Mouse (Mus musculus): ENCODE data around the gene Xpnpep3. TPM values are rescaled to one million over a fixed set of nuclear protein-coding genes. Genes with fewer than 3 reads are reported as not detected.
"Not testable (repeated sequence)": the region's sequence is repeated elsewhere in the genome, so short reads cannot be mapped to it uniquely, and the experiment has no call there.

Xpnpep3 gene
- polyA plus RNA-seq, 1 experiment from 2014 or later, result 11.6 TPM

GRCm38 (mm10) chr15:81416763-81417310 is 16.9 kb downstream of the Xpnpep3 start:
- not testable (repeated sequence) for H3K9ac ChIP-seq; H3K27ac ChIP-seq; H3K36me3 ChIP-seq; H3K9me3 ChIP-seq (replicated peaks); H3K4me1 ChIP-seq; H3K27me3 ChIP-seq; ATAC-seq (ENCODE audit: low FRiP score)
- H3K4me3 ChIP-seq, result peak overlapping the region; percentile 14; the same call in 1 of the 2 replicates
- 14% methylated on average over 22 of the region's 22 CpGs for WGBS
- peak overlapping the region; percentile 40 for H3K4me2 ChIP-seq (replicated peaks)

- ATAC-seq (ENCODE audit: low FRiP score), result no peak
- peaks cover 2% of the 10 kb centered on the region; the same call in 1 of the 2 replicates for H3K4me1 ChIP-seq
- WGBS, result 88% methylated on average over 4 of the region's 4 CpGs
- no peak overlapping the region for H3K9ac ChIP-seq
- H3K9me3 ChIP-seq (replicated peaks), result no peaks in the 10 kb centered on the region
- no peak overlapping the region for H3K4me2 ChIP-seq (replicated peaks)
- H3K36me3 ChIP-seq, result no peaks in the 10 kb centered on the region
- H3K27ac ChIP-seq, result no peak overlapping the region
- H3K4me3 ChIP-seq, result no peak overlapping the region
- H3K27me3 ChIP-seq, result no peaks in the 10 kb centered on the region
Measured at GRCm38 (mm10) chr15:81418065-81418464, 18.1 kb downstream of the Xpnpep3 start.

GRCm38 (mm10) chr15:81421454-81421853 is 21.5 kb downstream of the Xpnpep3 start:
- Histone ChIP-seq H3K27me3 (no peaks in the 10 kb centered on the region), H3K27ac (no peak overlapping the region), H3K4me2 (replicated peaks) (no peak overlapping the region), H3K9ac (no peak overlapping the region), H3K4me1 (peaks cover 2% of the 10 kb centered on the region; the same call in 1 of the 2 replicates), H3K9me3 (replicated peaks) (no peaks in the 10 kb centered on the region), H3K4me3 (no peak overlapping the region), H3K36me3 (no peaks in the 10 kb centered on the region)
- WGBS, result 81% methylated on average over 1 of the region's 1 CpGs
- no peak for ATAC-seq (ENCODE audit: low FRiP score)

- ATAC-seq (ENCODE audit: low FRiP score), result no peak
- H3K4me1 ChIP-seq, result no peaks in the 10 kb centered on the region
- no peak overlapping the region for H3K9ac ChIP-seq
- H3K9me3 ChIP-seq (replicated peaks), result no peaks in the 10 kb centered on the region
- H3K27me3 ChIP-seq, result no peaks in the 10 kb centered on the region
- H3K4me3 ChIP-seq, result no peak overlapping the region
- H3K4me2 ChIP-seq (replicated peaks), result no peak overlapping the region
- H3K36me3 ChIP-seq, result peaks cover 2% of the 10 kb centered on the region
- H3K27ac ChIP-seq, result no peak overlapping the region
- 88% methylated on average over 7 of the region's 7 CpGs for WGBS
Measured at GRCm38 (mm10) chr15:81422156-81422681, 22.3 kb downstream of the Xpnpep3 start.

- Histone ChIP-seq H3K4me3 (no peak overlapping the region), H3K4me2 (replicated peaks) (no peak overlapping the region), H3K9me3 (replicated peaks) (no peaks in the 10 kb centered on the region), H3K27me3 (no peaks in the 10 kb centered on the region), H3K36me3 (peaks cover 10% of the 10 kb centered on the region), H3K27ac (no peak overlapping the region), H3K4me1 (no peaks in the 10 kb centered on the region), H3K9ac (no peak overlapping the region)
- no peak for ATAC-seq (ENCODE audit: low FRiP score)
- WGBS, result 78% methylated on average over 3 of the region's 3 CpGs
Measured at GRCm38 (mm10) chr15:81425311-81425710, 25.4 kb downstream of the Xpnpep3 start.

- 92% methylated on average over 2 of the region's 2 CpGs for WGBS
Measured at GRCm38 (mm10) chr15:81427947-81428346, 28.0 kb downstream of the Xpnpep3 start.

GRCm38 (mm10) chr15:81431195-81431594 is 31.3 kb downstream of the Xpnpep3 start:
- Histone ChIP-seq H3K9ac (no peak overlapping the region), H3K27me3 (no peaks in the 10 kb centered on the region), H3K9me3 (replicated peaks) (no peaks in the 10 kb centered on the region), H3K27ac (no peak overlapping the region), H3K36me3 (peaks cover 24% of the 10 kb centered on the region), H3K4me2 (replicated peaks) (no peak overlapping the region), H3K4me1 (no peaks in the 10 kb centered on the region), H3K4me3 (no peak overlapping the region)
- WGBS, result 89% methylated on average over 1 of the region's 1 CpGs
- ATAC-seq (ENCODE audit: low FRiP score), result no peak

More at GRCm38 (mm10) chr15:81427947-81428346, 28.0 kb downstream of the Xpnpep3 start:
- Histone ChIP-seq H3K9me3 (replicated peaks) (no peaks in the 10 kb centered on the region), H3K4me3 (no peak overlapping the region), H3K36me3 (peaks cover 24% of the 10 kb centered on the region), H3K27ac (no peak overlapping the region), H3K4me1 (no peaks in the 10 kb centered on the region), H3K9ac (no peak overlapping the region), H3K4me2 (replicated peaks) (no peak overlapping the region), H3K27me3 (no peaks in the 10 kb centered on the region)
- ATAC-seq (ENCODE audit: low FRiP score), result no peak

- WGBS, result 97% methylated on average over 1 of the region's 1 CpGs
- Histone ChIP-seq H3K4me3 (no peak overlapping the region), H3K9ac (no peak overlapping the region), H3K27me3 (no peaks in the 10 kb centered on the region), H3K4me1 (no peaks in the 10 kb centered on the region), H3K9me3 (replicated peaks) (no peaks in the 10 kb centered on the region), H3K27ac (no peak overlapping the region), H3K36me3 (peaks cover 16% of the 10 kb centered on the region; the same call in 1 of the 2 replicates), H3K4me2 (replicated peaks) (no peak overlapping the region)
- no peak for ATAC-seq (ENCODE audit: low FRiP score)
Measured at GRCm38 (mm10) chr15:81438345-81438744, 38.4 kb downstream of the Xpnpep3 start.

- no peaks in the 10 kb centered on the region for H3K9me3 ChIP-seq (replicated peaks)
- ATAC-seq (ENCODE audit: low FRiP score), result no peak
- H3K36me3 ChIP-seq, result peaks cover 16% of the 10 kb centered on the region; the same call in 1 of the 2 replicates
- no peak overlapping the region for H3K4me2 ChIP-seq (replicated peaks)
- H3K4me1 ChIP-seq, result no peaks in the 10 kb centered on the region
- no peaks in the 10 kb centered on the region for H3K27me3 ChIP-seq
- no peak overlapping the region for H3K4me3 ChIP-seq
- H3K9ac ChIP-seq, result no peak overlapping the region
- H3K27ac ChIP-seq, result no peak overlapping the region
Measured at GRCm38 (mm10) chr15:81439236-81439635, 39.3 kb downstream of the Xpnpep3 start.

- peaks cover 24% of the 10 kb centered on the region for H3K36me3 ChIP-seq
- no peak for ATAC-seq (ENCODE audit: low FRiP score)
- no peaks in the 10 kb centered on the region for H3K27me3 ChIP-seq
- no peaks in the 10 kb centered on the region for H3K9me3 ChIP-seq (replicated peaks)
- no peak overlapping the region for H3K4me3 ChIP-seq
- no peak overlapping the region for H3K27ac ChIP-seq
- no peaks in the 10 kb centered on the region for H3K4me1 ChIP-seq
- 58% methylated on average over 3 of the region's 3 CpGs for WGBS
- no peak overlapping the region for H3K4me2 ChIP-seq (replicated peaks)
- no peak overlapping the region for H3K9ac ChIP-seq
Measured at GRCm38 (mm10) chr15:81448463-81448862, 48.5 kb downstream of the Xpnpep3 start.

GRCm38 (mm10) chr15:81461523-81461922 is 61.6 kb downstream of the Xpnpep3 start:
- no peak overlapping the region for H3K9ac ChIP-seq
- ATAC-seq (ENCODE audit: low FRiP score), result no peak
- H3K4me1 ChIP-seq, result no peaks in the 10 kb centered on the region
- no peaks in the 10 kb centered on the region for H3K27me3 ChIP-seq
- peaks cover 12% of the 10 kb centered on the region for H3K36me3 ChIP-seq
- 82% methylated on average over 7 of the region's 7 CpGs for WGBS
- no peak overlapping the region for H3K4me2 ChIP-seq (replicated peaks)
- no peak overlapping the region for H3K4me3 ChIP-seq
- H3K27ac ChIP-seq, result no peak overlapping the region
- no peaks in the 10 kb centered on the region for H3K9me3 ChIP-seq (replicated peaks)

- peak overlapping the region; percentile 89 for H3K27ac ChIP-seq
- peaks cover 10% of the 10 kb centered on the region for H3K4me1 ChIP-seq
- H3K9me3 ChIP-seq (replicated peaks), result no peaks in the 10 kb centered on the region
- H3K27me3 ChIP-seq, result no peaks in the 10 kb centered on the region
- H3K4me3 ChIP-seq, result peak overlapping the region; percentile 52
- ATAC-seq (ENCODE audit: low FRiP score), result no peak
- peak overlapping the region; percentile 61 for H3K4me2 ChIP-seq (replicated peaks)
- peaks cover 18% of the 10 kb centered on the region for H3K36me3 ChIP-seq
- peak overlapping the region; percentile 71 for H3K9ac ChIP-seq
- WGBS, result 80% methylated on average over 12 of the region's 12 CpGs
Measured at GRCm38 (mm10) chr15:81465016-81465660, 65.2 kb downstream of the Xpnpep3 start.

Data from hindbrain, embryonic 12.5 days (tissue).